In the genomic region with DNA sequence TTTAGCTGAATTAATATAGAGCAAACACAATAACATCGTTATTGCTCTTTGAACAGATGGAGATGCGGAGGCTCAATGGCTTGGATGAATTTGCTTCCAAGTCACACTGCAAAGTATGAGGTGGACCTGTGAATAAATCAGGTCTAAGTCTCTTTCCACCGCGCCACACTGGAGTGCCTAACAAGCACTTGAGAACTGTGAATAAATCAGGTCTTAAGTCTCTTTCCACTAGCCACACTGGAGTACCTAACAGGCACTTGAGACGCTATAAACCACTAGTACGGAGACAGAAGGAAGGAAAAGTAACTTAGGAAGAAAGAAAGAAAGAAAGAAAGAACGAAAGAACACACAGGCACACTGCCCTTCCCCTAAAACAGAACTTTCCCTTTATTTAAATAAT, we compare ENCODE assay signal across 8 mouse cellular contexts. TPM values are rescaled to one million over a fixed set of nuclear protein-coding genes. Genes with fewer than 3 reads are reported as not detected.
DNase-seq lines count a peak whose midpoint lies in the region; TF ChIP-seq lines count a peak whose summit lies in the region.

No protein-coding gene starts in this region.

- intact Hi-C loops in heart, adult 2 months (cut with DNase I), result no loop called here
- intact Hi-C loops in heart, postnatal 10 days (cut with DNase I), result no loop called here

- peaks cover 12% of the 10 kb centered on the region for H3K4me1 ChIP-seq in heart, adult 2 months (ENCODE audit: control insufficient read depth, insufficient read depth, low read length)

- no peak overlapping the region for H3K9ac ChIP-seq in heart, adult 2 months (ENCODE audit: low read depth, low read length)

- peaks cover 12% of the 10 kb centered on the region for H3K36me3 ChIP-seq in heart, adult 2 months (ENCODE audit: control insufficient read depth, insufficient read depth, low read length)
- no peaks in the 10 kb centered on the region for H3K36me3 ChIP-seq in macrophage (ENCODE audit: inconsistent target)

- H3K27ac ChIP-seq in heart, adult 2 months, result no peak overlapping the region
- H3K27ac ChIP-seq in macrophage, result peak overlapping the region; percentile 43

- DNase-seq in heart, adult 2 months, result no peak
- no peak for DNase-seq in heart, postnatal 10 days
- peak; percentile 62 for DNase-seq in brain, embryonic 14.5 days (ENCODE audit: low read depth)
- DNase-seq in hindlimb bud, embryonic 11.5 days (ENCODE audit: extremely low spot score, low read depth, low spot score), result peak; percentile 28
- no peak for DNase-seq in cerebellum, adult 8-10 months
- no peak for DNase-seq in cerebellum, adult 18-20 months
- DNase-seq in kidney, adult 18-20 months, result no peak

- peaks cover 4% of the 10 kb centered on the region for H3K79me2 ChIP-seq in heart, adult 2 months (replicated peaks; ENCODE audit: control insufficient read depth, insufficient read depth, low read length)
- H3K79me2 ChIP-seq in macrophage (ENCODE audit: inconsistent target), result peaks cover 58% of the 10 kb centered on the region

- H3K4me3 ChIP-seq in heart, adult 2 months, result peak overlapping the region; percentile 56
- peak overlapping the region; percentile 53 for H3K4me3 ChIP-seq in macrophage (ENCODE audit: inconsistent target)

- TF ChIP-seq CTCF in heart, adult 2 months (IDR thresholded peaks at IDR 0.05), result no peak
- no peak for TF ChIP-seq CTCF in brain, embryonic 14.5 days (IDR thresholded peaks at IDR 0.05; ENCODE audit: borderline replicate concordance, extremely low read depth, insufficient read depth, insufficient read length)

- no peaks in the 10 kb centered on the region for H3K27me3 ChIP-seq in heart, adult 2 months (ENCODE audit: control insufficient read depth, insufficient read depth, low read length)

- TF ChIP-seq POLR2A in heart, adult 2 months (IDR thresholded peaks at IDR 0.05; ENCODE audit: insufficient read depth, low read depth, low read length), result no peak
- no peak for TF ChIP-seq POLR2A in brain, embryonic 14.5 days (IDR thresholded peaks at IDR 0.05; ENCODE audit: borderline replicate concordance, extremely low read depth, insufficient read depth, insufficient read length, poor library complexity, severe bottlenecking)

- no peak for TF ChIP-seq EP300 in heart, adult 2 months (IDR thresholded peaks at IDR 0.05; ENCODE audit: insufficient read depth, low read depth, low read length)

- 27% methylated on average over 7 of the region's 7 CpGs for whole genome bisulfite sequencing in heart, adult 2 months
- WGBS in macrophage (ENCODE audit: missing documents), result 15% methylated on average over 7 of the region's 7 CpGs

RNA-seq across cellular contexts. Expression of a gene that starts 1.3 kb away (rescaled TPM):
- total RNA-seq in heart, adult 2 months (2021), result 100 to 1,000 TPM in 1 of 2 experiments, 10 to 100 TPM in 1; 86.4 to 103 TPM
- 14.5 and 29.3 TPM in 2 replicates for polyA plus RNA-seq in heart, adult 2 months (2012; rRNA removed)
- 10 to 100 TPM; 81.3 to 81.8 TPM for total RNA-seq in heart, postnatal 10 days (2021)
- 37.2 and 48.2 TPM in 2 replicates for polyA plus RNA-seq in brain, embryonic 14.5 days (2012; rRNA removed)
- total RNA-seq in macrophage (2018; cell fraction: chromatin; rRNA removed), result 100 to 1,000 TPM; 171 to 419 (median 280) TPM
- 100 to 1,000 TPM in 14 of 26 experiments, 10 to 100 TPM in 12; 75.3 to 158 (median 113) TPM for total RNA-seq in macrophage (2018; cell fraction: cytosol; rRNA removed)
- total RNA-seq in macrophage (2018; cell fraction: nucleus; rRNA removed), result 100 to 1,000 TPM; 107 to 466 (median 199) TPM
- polyA plus RNA-seq in macrophage (2018), result 67.9 to 119 TPM (median 68.8 TPM) in 3 replicates

Comparison
In these comparisons a context has a peak if more than half of its experiments do, and no peak if none do; other contexts are left out.
1. DNase-seq: peak in brain, embryonic 14.5 days (single experiment) and hindlimb bud, embryonic 11.5 days (single experiment); none in heart, adult 2 months (0 of 2), heart, postnatal 10 days (0 of 2), cerebellum, adult 8-10 months (single experiment), cerebellum, adult 18-20 months (0 of 2) and kidney, adult 18-20 months (single experiment).